Mouse (Mus musculus) erythroblast, embryonic 14.5 days (primary cell): ENCODE results near the gene Cbln1. TPM values are rescaled to one million over a fixed set of nuclear protein-coding genes. Genes with fewer than 3 reads are reported as not detected.

ENCODE experiments used
- H3K27me3 ChIP-seq: 2 replicates; pipeline ENCODE4 v1.6.1; 2012; ENCODE audit warnings: inconsistent platforms; ENCODE audit not compliant: control insufficient read depth
- H3K36me3 ChIP-seq: 2 replicates; pipeline ENCODE4 v1.6.1; 2012; ENCODE audit warnings: mild to moderate bottlenecking, inconsistent platforms; ENCODE audit not compliant: control insufficient read depth
- H3K4me1 ChIP-seq: 2 replicates; pipeline ENCODE4 v1.6.1; 2012; ENCODE audit warnings: inconsistent platforms; ENCODE audit not compliant: control insufficient read depth
- H3K4me3 ChIP-seq: replicated peaks from 2 replicates; pipeline ENCODE3; 2012; ENCODE audit warnings: moderate library complexity, mild to moderate bottlenecking, inconsistent platforms
- H3K9me3 ChIP-seq: 2 replicates; pipeline ENCODE4 v1.6.1; 2012; ENCODE audit warnings: low read length, inconsistent platforms, mixed read lengths; ENCODE audit not compliant: control insufficient read depth
- GATA1 ChIP-seq: IDR thresholded peaks from 2 replicates; pipeline ENCODE4 v1.6.1; 2012; ENCODE audit warnings: low read length, inconsistent platforms, mixed read lengths
- TAL1 ChIP-seq: IDR thresholded peaks from 3 replicates; pipeline ENCODE4 v1.6.1; 2012; ENCODE audit warnings: low read length, inconsistent platforms, mixed read lengths
- polyA plus RNA-seq: library from polyadenylated mRNA; stranded (reverse); fragments of >175 nt; gene quantifications from 2 replicates; pipeline ENCODE4 v1.2.3, GENCODE M21; 2012

Cbln1 gene
- polyA plus RNA-seq, 1 experiment = not detected

DNA sequence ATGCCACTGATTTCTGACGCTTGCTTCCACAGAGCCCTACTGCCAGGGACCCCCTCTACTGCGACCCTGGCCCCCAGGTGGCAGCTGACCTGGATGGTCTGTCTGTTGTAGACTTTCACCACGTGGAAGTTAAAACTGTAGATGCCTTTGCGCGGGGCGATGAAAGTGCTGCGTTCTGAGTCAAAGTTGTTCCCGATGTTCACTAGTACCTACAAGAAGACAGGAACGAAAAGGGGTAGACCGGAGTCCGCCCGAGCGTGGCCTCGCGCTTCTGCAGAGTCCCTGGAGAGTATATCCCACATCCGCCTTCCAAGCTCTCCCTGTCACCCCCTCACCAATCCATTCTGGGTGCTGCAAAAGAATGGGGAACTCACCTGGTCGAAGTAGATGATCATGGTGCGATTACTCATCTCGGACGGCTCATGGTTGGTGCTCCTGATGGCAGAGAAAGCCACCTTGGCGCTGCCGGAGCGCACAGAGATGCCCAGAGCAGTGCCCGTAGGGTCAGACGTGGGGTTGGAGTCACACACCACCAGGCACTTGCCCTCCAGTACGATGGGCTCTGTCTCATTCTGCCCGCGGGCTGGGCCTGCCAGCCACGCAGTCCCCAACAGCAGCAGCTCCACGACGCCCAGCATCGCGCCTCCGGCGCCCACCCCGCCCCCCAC, 672 bp downstream of the Cbln1 start:
- Histone ChIP-seq H3K4me1 (peaks cover 12% of the 10 kb centered on the region), H3K36me3 (no peaks in the 10 kb centered on the region), H3K9me3 (peaks cover 16% of the 10 kb centered on the region), H3K4me3 (no peak overlapping the region), H3K27me3 (peaks cover 91% of the 10 kb centered on the region)
- TF ChIP-seq GATA1 = no peak
- no peak for TF ChIP-seq TAL1

GRCm38 (mm10) chr8:87470834-87471602, 1.4 kb downstream of the Cbln1 start:
- H3K27me3 ChIP-seq = peaks cover 93% of the 10 kb centered on the region
- peaks cover 16% of the 10 kb centered on the region for H3K9me3 ChIP-seq
- TF ChIP-seq GATA1 (no peak), TAL1 (no peak)
- no peak overlapping the region for H3K4me3 ChIP-seq
- no peaks in the 10 kb centered on the region for H3K36me3 ChIP-seq
- peaks cover 12% of the 10 kb centered on the region for H3K4me1 ChIP-seq

DNA sequence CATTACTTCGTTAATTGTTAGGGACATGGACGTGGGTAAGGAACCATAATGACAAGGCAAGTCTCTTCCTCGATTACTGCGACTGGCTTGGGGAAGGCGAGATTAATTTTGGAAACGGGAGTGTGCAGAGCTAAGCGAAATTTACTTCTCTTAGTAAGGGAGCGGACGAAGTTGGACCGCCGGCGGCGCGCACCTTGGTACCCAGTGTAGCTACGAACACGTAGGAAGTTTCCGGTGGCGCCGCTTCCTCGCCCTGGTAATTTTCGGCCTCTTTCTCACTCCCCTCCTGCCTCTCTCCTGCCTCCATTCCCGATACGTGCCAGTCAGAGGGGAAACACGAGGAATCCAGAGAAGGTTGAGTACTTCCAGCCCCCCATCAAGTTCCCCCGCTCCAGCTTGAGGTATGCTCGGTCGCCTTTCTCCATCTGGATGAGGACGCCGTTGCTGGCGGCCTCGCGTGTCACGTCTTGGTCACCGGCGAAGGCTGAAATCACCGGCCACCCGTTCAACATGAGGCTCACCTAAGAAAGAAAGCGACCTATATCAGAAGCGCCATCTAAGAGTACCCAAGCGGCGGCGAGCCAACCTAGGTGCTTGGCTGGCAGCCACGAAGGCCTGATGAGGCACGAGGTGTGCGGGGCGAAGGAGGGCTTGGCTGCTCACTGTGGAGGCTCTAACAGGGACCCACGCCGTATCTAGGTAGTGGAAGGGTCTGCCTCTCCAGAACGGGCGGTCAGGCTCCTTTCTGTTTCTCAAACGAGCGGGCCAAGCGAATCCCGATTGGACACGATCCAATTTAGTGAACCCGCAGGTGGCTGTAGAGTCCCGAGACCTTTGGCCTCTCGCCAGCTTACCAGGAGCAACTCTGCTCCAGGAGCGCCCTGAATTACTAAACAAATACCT, 2.2 kb downstream of the Cbln1 start:
- no peaks in the 10 kb centered on the region for H3K36me3 ChIP-seq
- peaks cover 12% of the 10 kb centered on the region for H3K4me1 ChIP-seq
- H3K27me3 ChIP-seq = peaks cover 88% of the 10 kb centered on the region
- peaks cover 16% of the 10 kb centered on the region for H3K9me3 ChIP-seq
- H3K4me3 ChIP-seq = no peak overlapping the region
- no peak for TF ChIP-seq GATA1
- TF ChIP-seq TAL1 = no peak

GRCm38 (mm10) chr8:87468958-87469815, 3.2 kb downstream of the Cbln1 start:
- Histone ChIP-seq H3K36me3 (no peaks in the 10 kb centered on the region), H3K9me3 (peaks cover 16% of the 10 kb centered on the region), H3K4me1 (peaks cover 12% of the 10 kb centered on the region), H3K27me3 (peaks cover 80% of the 10 kb centered on the region), H3K4me3 (no peak overlapping the region)
- no peak for TF ChIP-seq TAL1
- TF ChIP-seq GATA1 = no peak

GRCm38 (mm10) chr8:87468416-87468957, 3.9 kb downstream of the Cbln1 start:
- Histone ChIP-seq H3K4me1 (peaks cover 12% of the 10 kb centered on the region), H3K4me3 (no peak overlapping the region), H3K36me3 (no peaks in the 10 kb centered on the region), H3K9me3 (peaks cover 16% of the 10 kb centered on the region), H3K27me3 (peaks cover 73% of the 10 kb centered on the region)
- no peak for TF ChIP-seq TAL1
- no peak for TF ChIP-seq GATA1

- no peak for TF ChIP-seq TAL1
- TF ChIP-seq GATA1 = no peak
- H3K4me1 ChIP-seq = peaks cover 7% of the 10 kb centered on the region
- peaks cover 11% of the 10 kb centered on the region for H3K9me3 ChIP-seq
- H3K4me3 ChIP-seq = no peak overlapping the region
- H3K36me3 ChIP-seq = no peaks in the 10 kb centered on the region
- H3K27me3 ChIP-seq = peaks cover 67% of the 10 kb centered on the region
Measured at GRCm38 (mm10) chr8:87467906-87468305, 4.5 kb downstream of the Cbln1 start.

- H3K4me3 ChIP-seq = no peak overlapping the region
- no peaks in the 10 kb centered on the region for H3K36me3 ChIP-seq
- H3K9me3 ChIP-seq = peaks cover 5% of the 10 kb centered on the region; the same call in 1 of the 2 replicates
- TF ChIP-seq GATA1 (no peak), TAL1 (no peak)
- H3K27me3 ChIP-seq = peaks cover 59% of the 10 kb centered on the region
- no peaks in the 10 kb centered on the region for H3K4me1 ChIP-seq
Measured at GRCm38 (mm10) chr8:87466936-87467602, 5.3 kb downstream of the Cbln1 start.

DNA sequence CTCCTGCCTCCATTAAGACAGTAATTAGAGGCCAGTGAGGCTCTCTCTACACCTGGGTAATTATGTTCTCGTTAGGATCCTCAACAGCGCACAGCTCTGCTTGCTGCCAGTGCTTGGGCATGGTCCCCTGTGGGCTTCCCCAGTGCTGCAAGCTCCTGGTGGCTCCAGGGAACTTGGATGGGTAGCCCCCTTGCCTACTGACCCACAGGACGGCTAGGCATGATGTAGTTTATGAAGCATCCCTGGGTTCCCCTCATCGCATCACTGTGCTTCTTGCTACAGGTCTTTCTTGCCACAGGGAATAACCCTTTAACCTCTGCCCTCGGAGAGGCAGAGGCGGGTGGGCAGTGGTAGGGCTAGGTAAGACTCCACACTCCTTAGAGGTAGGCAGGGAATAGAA, 6.1 kb downstream of the Cbln1 start:
- H3K4me1 ChIP-seq = no peaks in the 10 kb centered on the region
- H3K9me3 ChIP-seq = peaks cover 2% of the 10 kb centered on the region; the same call in 1 of the 2 replicates
- no peak for TF ChIP-seq GATA1

More for the DNA sequence above, 6.1 kb downstream of the Cbln1 start:
- Histone ChIP-seq H3K36me3 (no peaks in the 10 kb centered on the region), H3K27me3 (peaks cover 51% of the 10 kb centered on the region), H3K4me3 (no peak overlapping the region)
